Mouse (Mus musculus): Measurements from ENCODE around the gene Sall2. TPM values are rescaled to one million over a fixed set of nuclear protein-coding genes. Genes with fewer than 3 reads are reported as not detected.

The Sall2 gene
- polyA plus RNA-seq (2015; fragmentation: Nextera tagmentation; extraction: Ambion mirVana) = 39.1 and 46.0 TPM in 2 replicates

DNA sequence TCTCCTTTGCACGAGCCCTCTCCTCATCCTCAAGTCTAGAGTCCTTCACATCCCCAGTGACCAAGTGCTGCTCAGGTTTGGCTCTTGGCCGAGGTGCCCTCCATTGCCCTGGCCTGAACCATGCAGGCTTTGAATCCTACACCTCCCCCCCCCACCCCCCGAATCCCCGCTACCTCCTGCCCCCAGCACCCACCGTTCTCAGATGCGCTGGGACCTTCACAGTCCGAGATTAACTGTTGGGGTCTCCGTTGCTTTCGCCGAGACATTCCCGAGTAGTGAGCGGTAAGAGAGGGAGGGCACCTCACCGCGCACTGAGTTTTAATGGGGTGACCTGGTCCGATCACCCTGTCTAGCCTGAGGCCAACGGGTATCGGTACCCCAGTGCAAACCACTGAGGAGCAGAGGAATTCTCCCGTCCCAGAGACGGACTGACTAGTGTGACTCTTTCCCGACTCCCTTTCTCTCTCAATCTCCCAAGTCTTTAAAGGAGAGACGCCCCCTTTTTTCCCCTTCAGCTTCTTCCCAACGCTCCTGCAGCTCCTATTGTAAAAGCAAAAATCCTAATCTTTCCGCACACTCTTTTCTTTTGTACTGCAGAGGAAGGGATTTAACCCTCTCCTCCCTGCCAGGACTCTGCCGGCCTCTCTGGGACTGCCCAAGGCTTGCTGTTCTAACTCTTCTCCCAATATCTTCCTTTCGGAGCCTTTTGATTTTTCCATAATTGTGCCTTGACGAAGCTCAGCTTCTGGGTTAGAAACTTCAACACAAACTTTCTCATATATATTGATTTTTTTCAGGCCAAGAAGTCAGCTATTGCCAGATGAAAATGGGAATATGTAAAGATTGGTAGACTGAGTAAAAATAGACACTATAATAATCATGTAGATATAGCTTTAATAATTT is at the start of gene Sall2:
Gene Sall2, minus strand, starts transcription at position 853 of the 903 bp plus-strand sequence.
- WGBS = 1% methylated on average over 26 of the region's 26 CpGs
- H3K36me3 ChIP-seq (ENCODE audit: insufficient read depth, low read length) = no peaks in the 10 kb centered on the region
- 0 out of 2 replicates have a peak, but pooled peaks have one; percentile 46 for ATAC-seq (ENCODE audit: low FRiP score, low TSS enrichment)
- H3K4me1 ChIP-seq (ENCODE audit: insufficient read depth, low read length) = peaks cover 9% of the 10 kb centered on the region; the same call in 1 of the 2 replicates
- H3K9ac ChIP-seq (replicated peaks; ENCODE audit: low read length) = peak within 1 kb of the TSS; percentile 61
- H3K4me3 ChIP-seq (ENCODE audit: low read length) = peak within 1 kb of the TSS; percentile 43
- peak within 1 kb of the TSS; percentile 70 for H3K4me2 ChIP-seq (replicated peaks; ENCODE audit: low read depth, low read length)
- peaks cover 20% of the 10 kb centered on the region for H3K27me3 ChIP-seq (ENCODE audit: insufficient read depth, low read length)
- H3K27ac ChIP-seq (ENCODE audit: low read length) = no peak within 1 kb of the TSS
- no peaks in the 10 kb centered on the region for H3K9me3 ChIP-seq (ENCODE audit: low read length)

- no peaks in the 10 kb centered on the region for H3K27me3 ChIP-seq (ENCODE audit: insufficient read depth, low read length)
- no peaks in the 10 kb centered on the region for H3K9me3 ChIP-seq (ENCODE audit: low read length)
- H3K4me3 ChIP-seq (ENCODE audit: low read length) = no peak overlapping the region
- H3K9ac ChIP-seq (replicated peaks; ENCODE audit: low read length) = no peak overlapping the region
- no peaks in the 10 kb centered on the region for H3K36me3 ChIP-seq (ENCODE audit: insufficient read depth, low read length)
- WGBS = 89% methylated on average over 3 of the region's 3 CpGs
- no peak overlapping the region for H3K27ac ChIP-seq (ENCODE audit: low read length)
- no peaks in the 10 kb centered on the region for H3K4me1 ChIP-seq (ENCODE audit: insufficient read depth, low read length)
- no peak for ATAC-seq (ENCODE audit: low FRiP score, low TSS enrichment)
- no peak overlapping the region for H3K4me2 ChIP-seq (replicated peaks; ENCODE audit: low read depth, low read length)
These were observed 40.2 kb upstream of the Sall2 start for GRCm38 (mm10) chr14:52368741-52369140.

- Histone ChIP-seq H3K36me3 (ENCODE audit: insufficient read depth, low read length) (no peaks in the 10 kb centered on the region), H3K27me3 (ENCODE audit: insufficient read depth, low read length) (no peaks in the 10 kb centered on the region), H3K9me3 (ENCODE audit: low read length) (no peaks in the 10 kb centered on the region), H3K4me2 (replicated peaks; ENCODE audit: low read depth, low read length) (no peak within 1 kb of the TSS), H3K9ac (replicated peaks; ENCODE audit: low read length) (no peak within 1 kb of the TSS), H3K27ac (ENCODE audit: low read length) (no peak within 1 kb of the TSS), H3K4me3 (ENCODE audit: low read length) (no peak within 1 kb of the TSS), H3K4me1 (ENCODE audit: insufficient read depth, low read length) (no peaks in the 10 kb centered on the region)
- ATAC-seq (ENCODE audit: low FRiP score, low TSS enrichment) = no peak
- 70% methylated on average over 4 of the region's 4 CpGs for WGBS
These were observed 27.7 kb upstream of the Sall2 start, which contains the start of gene Olfr1513 for GRCm38 (mm10) chr14:52356308-52356707. Gene Olfr1513 (minus strand): TSS chr14:52356408.

- ATAC-seq (ENCODE audit: low FRiP score, low TSS enrichment) = no peak
- Histone ChIP-seq H3K36me3 (ENCODE audit: insufficient read depth, low read length) (no peaks in the 10 kb centered on the region), H3K27me3 (ENCODE audit: insufficient read depth, low read length) (no peaks in the 10 kb centered on the region), H3K4me1 (ENCODE audit: insufficient read depth, low read length) (no peaks in the 10 kb centered on the region), H3K4me2 (replicated peaks; ENCODE audit: low read depth, low read length) (no peak overlapping the region), H3K27ac (ENCODE audit: low read length) (no peak overlapping the region), H3K9me3 (ENCODE audit: low read length) (no peaks in the 10 kb centered on the region), H3K9ac (replicated peaks; ENCODE audit: low read length) (no peak overlapping the region), H3K4me3 (ENCODE audit: low read length) (no peak overlapping the region)
- WGBS = 80% methylated on average over 6 of the region's 6 CpGs
These were observed 10.9 kb upstream of the Sall2 start for GRCm38 (mm10) chr14:52339512-52339852.

GRCm38 (mm10) chr14:52338751-52339511 is 10.4 kb upstream of the Sall2 start:
- no peaks in the 10 kb centered on the region for H3K27me3 ChIP-seq (ENCODE audit: insufficient read depth, low read length)
- peak overlapping the region; percentile 49 for H3K4me2 ChIP-seq (replicated peaks; ENCODE audit: low read depth, low read length)
- no peaks in the 10 kb centered on the region for H3K4me1 ChIP-seq (ENCODE audit: insufficient read depth, low read length)
- H3K27ac ChIP-seq (ENCODE audit: low read length) = no peak overlapping the region
- H3K9ac ChIP-seq (replicated peaks; ENCODE audit: low read length) = peak overlapping the region; percentile 59
- WGBS = 29% methylated on average over 21 of the region's 21 CpGs
- no peaks in the 10 kb centered on the region for H3K36me3 ChIP-seq (ENCODE audit: insufficient read depth, low read length)
- peak; percentile 69; the same call in 1 of the 2 replicates for ATAC-seq (ENCODE audit: low FRiP score, low TSS enrichment)
- H3K4me3 ChIP-seq (ENCODE audit: low read length) = peak overlapping the region; percentile 25
- no peaks in the 10 kb centered on the region for H3K9me3 ChIP-seq (ENCODE audit: low read length)

DNA sequence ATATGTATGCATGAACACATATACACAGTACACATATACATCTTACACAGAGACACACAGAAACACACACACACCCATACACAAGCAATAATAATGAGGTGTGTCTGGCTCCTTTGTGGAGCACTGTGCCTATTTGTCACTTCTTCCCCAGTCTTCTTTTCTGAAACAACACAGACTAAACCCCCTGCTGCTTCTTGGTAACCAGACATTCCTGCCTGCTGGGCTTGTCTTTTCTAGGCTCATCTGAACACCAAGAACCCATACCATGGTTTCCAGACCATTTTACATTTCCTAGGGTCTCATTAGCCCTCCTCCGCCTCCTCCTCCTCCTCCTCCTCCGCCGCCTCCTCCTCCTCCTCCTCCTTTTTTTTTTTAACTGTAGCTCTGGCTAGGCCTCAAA is 3.6 kb upstream of the Sall2 start:
- no peak overlapping the region for H3K4me2 ChIP-seq (replicated peaks; ENCODE audit: low read depth, low read length)
- H3K27me3 ChIP-seq (ENCODE audit: insufficient read depth, low read length) = peaks cover 15% of the 10 kb centered on the region; the same call in 1 of the 2 replicates
- WGBS = 75% methylated on average over 1 of the region's 3 CpGs
- H3K9ac ChIP-seq (replicated peaks; ENCODE audit: low read length) = no peak overlapping the region
- no peak overlapping the region for H3K4me3 ChIP-seq (ENCODE audit: low read length)
- no peaks in the 10 kb centered on the region for H3K9me3 ChIP-seq (ENCODE audit: low read length)
- H3K27ac ChIP-seq (ENCODE audit: low read length) = no peak overlapping the region
- no peak for ATAC-seq (ENCODE audit: low FRiP score, low TSS enrichment)
- peaks cover 8% of the 10 kb centered on the region; the same call in 1 of the 2 replicates for H3K4me1 ChIP-seq (ENCODE audit: insufficient read depth, low read length)
- no peaks in the 10 kb centered on the region for H3K36me3 ChIP-seq (ENCODE audit: insufficient read depth, low read length)

DNA sequence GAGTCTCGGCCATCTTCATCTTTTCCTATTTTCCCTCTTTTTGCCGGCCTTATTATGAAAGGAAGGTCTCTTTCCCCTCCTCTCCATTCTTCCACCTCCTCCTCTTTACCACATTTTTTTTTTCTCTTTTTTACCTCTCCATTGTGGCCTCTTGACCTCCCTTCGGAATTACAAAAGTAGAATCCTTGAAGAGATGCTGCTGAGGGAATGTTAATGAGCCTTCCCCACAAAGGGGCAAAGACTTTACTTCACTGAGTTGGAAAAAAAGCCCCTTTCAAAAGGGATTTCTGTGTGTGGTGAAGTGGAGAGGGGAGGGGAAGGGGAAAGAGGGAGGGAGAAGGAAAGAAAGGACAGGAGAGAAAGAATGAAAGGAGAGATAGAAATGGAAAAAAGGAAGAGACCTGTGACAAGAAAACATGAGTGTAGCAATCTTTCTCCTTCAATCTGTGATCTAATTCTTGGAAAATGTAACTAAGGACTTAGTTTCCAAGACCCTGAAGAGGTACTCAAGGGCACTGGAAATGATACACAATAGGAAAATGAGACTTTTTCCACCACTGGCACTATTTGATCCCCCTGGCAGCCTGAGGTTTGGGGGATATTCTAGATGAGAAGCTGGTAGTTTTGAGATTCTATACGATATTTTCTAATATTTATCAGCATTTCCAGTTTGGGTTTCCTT is 2.6 kb upstream of the Sall2 start:
- WGBS = 31% methylated on average over 4 of the region's 4 CpGs

GRCm38 (mm10) chr14:52327375-52327901 is 1.1 kb downstream of the Sall2 start:
- Histone ChIP-seq H3K4me2 (replicated peaks; ENCODE audit: low read depth, low read length) (peak overlapping the region; percentile 70), H3K27ac (ENCODE audit: low read length) (no peak overlapping the region), H3K9ac (replicated peaks; ENCODE audit: low read length) (peak overlapping the region; percentile 61), H3K4me1 (ENCODE audit: insufficient read depth, low read length) (peaks cover 9% of the 10 kb centered on the region; the same call in 1 of the 2 replicates), H3K9me3 (ENCODE audit: low read length) (no peaks in the 10 kb centered on the region), H3K36me3 (ENCODE audit: insufficient read depth, low read length) (no peaks in the 10 kb centered on the region), H3K4me3 (ENCODE audit: low read length) (peak overlapping the region; percentile 43), H3K27me3 (ENCODE audit: insufficient read depth, low read length) (peaks cover 20% of the 10 kb centered on the region)
- no peak for ATAC-seq (ENCODE audit: low FRiP score, low TSS enrichment)
- 4% methylated on average over 14 of the region's 14 CpGs for WGBS

More for the DNA sequence above, 2.6 kb upstream of the Sall2 start:
- H3K4me3 ChIP-seq (ENCODE audit: low read length) = no peak overlapping the region
- no peaks in the 10 kb centered on the region for H3K9me3 ChIP-seq (ENCODE audit: low read length)
- H3K27ac ChIP-seq (ENCODE audit: low read length) = no peak overlapping the region
- H3K36me3 ChIP-seq (ENCODE audit: insufficient read depth, low read length) = no peaks in the 10 kb centered on the region
- ATAC-seq (ENCODE audit: low FRiP score, low TSS enrichment) = no peak
- H3K4me2 ChIP-seq (replicated peaks; ENCODE audit: low read depth, low read length) = no peak overlapping the region
- no peak overlapping the region for H3K9ac ChIP-seq (replicated peaks; ENCODE audit: low read length)
- H3K27me3 ChIP-seq (ENCODE audit: insufficient read depth, low read length) = peaks cover 20% of the 10 kb centered on the region
- H3K4me1 ChIP-seq (ENCODE audit: insufficient read depth, low read length) = peaks cover 9% of the 10 kb centered on the region; the same call in 1 of the 2 replicates

- WGBS = 20% methylated on average over 4 of the region's 4 CpGs
- no peak overlapping the region for H3K9ac ChIP-seq (replicated peaks; ENCODE audit: low read length)
- H3K4me3 ChIP-seq (ENCODE audit: low read length) = no peak overlapping the region
- peaks cover 9% of the 10 kb centered on the region; the same call in 1 of the 2 replicates for H3K4me1 ChIP-seq (ENCODE audit: insufficient read depth, low read length)
- ATAC-seq (ENCODE audit: low FRiP score, low TSS enrichment) = no peak
- no peaks in the 10 kb centered on the region for H3K36me3 ChIP-seq (ENCODE audit: insufficient read depth, low read length)
- peaks cover 20% of the 10 kb centered on the region for H3K27me3 ChIP-seq (ENCODE audit: insufficient read depth, low read length)
- no peaks in the 10 kb centered on the region for H3K9me3 ChIP-seq (ENCODE audit: low read length)
- no peak overlapping the region for H3K4me2 ChIP-seq (replicated peaks; ENCODE audit: low read depth, low read length)
- H3K27ac ChIP-seq (ENCODE audit: low read length) = no peak overlapping the region
These were observed 2.7 kb downstream of the Sall2 start for GRCm38 (mm10) chr14:52325890-52326289.
